8 mouse cellular contexts compared by ENCODE assay signal in genomic region chr6:31390243-31390981, GRCm38 (mm10). TPM values are rescaled to one million over a fixed set of nuclear protein-coding genes. Genes with fewer than 3 reads are reported as not detected.
A peak's percentile ranks its signal among the peaks of the same experiment; 100 is the strongest.
DNase-seq lines count a peak whose midpoint lies in the region; ATAC-seq and TF ChIP-seq lines count a peak whose summit lies in the region.
"Had no signal": no experiment of that assay in that cellular context is flagged by ENCODE, and none has a peak within 500 bp of the region (broad histone marks: within the 10 kb centered on the region; RNA-seq: fewer than 3 reads in every experiment).

No protein-coding gene starts in this region.

- DNase-seq in testis, postnatal 10 days (ENCODE audit: low spot score) = no peak
- DNase-seq in adrenal gland, postnatal 36 days = peak; percentile 52 to 58
- DNase-seq in heart, postnatal 4 days = peak; percentile 53
- peak; percentile 44 to 69 for DNase-seq in lung, postnatal 4 days
- no peak for DNase-seq in layer of hippocampus, adult 8-10 months (ENCODE audit: low spot score in 2 of 2)

- peak; percentile 31; the same call in 1 of the 2 replicates for TF ChIP-seq CTCF in testis, adult 2 months (IDR thresholded peaks at IDR 0.05; ENCODE audit: control insufficient read depth, insufficient read depth, insufficient replicate concordance, low read depth, low read length)

- no peak overlapping the region for H3K4me3 ChIP-seq in testis, adult 2 months (ENCODE audit: control insufficient read depth, low read depth, low read length)
- H3K4me3 ChIP-seq: embryonic facial prominence, embryonic 15.5 days had no signal

- H3K4me1 ChIP-seq in testis, adult 2 months (ENCODE audit: control insufficient read depth, insufficient read depth, low read length) = peaks cover 4% of the 10 kb centered on the region

- no peak for TF ChIP-seq POLR2A in testis, adult 2 months (IDR thresholded peaks at IDR 0.05; ENCODE audit: control insufficient read depth, low read depth, low read length)

- peak overlapping the region; percentile 7; the same call in 1 of the 2 replicates for H3K27ac ChIP-seq in testis, adult 2 months (ENCODE audit: control insufficient read depth, insufficient read depth, low read depth, low read length)
- H3K27ac ChIP-seq: embryonic facial prominence, embryonic 15.5 days had no signal

- ATAC-seq in activated CD4-positive, CD25-positive, alpha-beta regulatory T cell, adult 4 months = no peak

- H3K27me3 ChIP-seq in testis, adult 2 months (ENCODE audit: control insufficient read depth, insufficient read depth, low read length) = no peaks in the 10 kb centered on the region
- H3K27me3 ChIP-seq: embryonic facial prominence, embryonic 15.5 days had no signal

- H3K36me3 ChIP-seq in testis, adult 2 months (ENCODE audit: control insufficient read depth, insufficient read depth, low read length) = no peaks in the 10 kb centered on the region
- H3K36me3 ChIP-seq: embryonic facial prominence, embryonic 15.5 days had no signal

RNA-seq across cellular contexts. Expression of gene Mkln1, which starts 8.1 kb away (rescaled TPM):
- 34.2 and 40.7 TPM in 2 replicates for polyA plus RNA-seq in testis, adult 2 months (2012; rRNA removed)
- total RNA-seq in adrenal gland, postnatal 36 days (2021) = 100 to 1,000 TPM; 182 to 208 TPM
- total RNA-seq in heart, postnatal 4 days (2021) = 100 to 1,000 TPM; 201 to 216 TPM
- 100 to 1,000 TPM; 160 to 192 (median 175) TPM for total RNA-seq in layer of hippocampus, adult 8-10 months (2022)
- polyA plus RNA-seq in activated CD4-positive, CD25-positive, alpha-beta regulatory T cell, adult 4 months (2017; shearing (Covaris generic)) = 100 to 1,000 TPM; 325 to 326 TPM

Comparison
In these comparisons a context has a peak if more than half of its experiments do, and no peak if none do; other contexts are left out.
1. DNase-seq: peak in adrenal gland, postnatal 36 days (2 of 2), heart, postnatal 4 days (single experiment) and lung, postnatal 4 days (2 of 2); none in testis, postnatal 10 days (single experiment) and layer of hippocampus, adult 8-10 months (0 of 2).